Mouse (Mus musculus) mouse embryonic stem cell (cell line): ENCODE data around the gene Tbl2.

Source experiments
- in situ Hi-C, 2 experiments: fragments of 300-500 bp; cut with MboI; formaldehyde crosslinking; loops; 1 replicate in 1 of 2; 3 replicates in 1 of 2; pipeline ENCODE4 v1.14.3; 2019 to 2020; ENCODE audit warnings: low sequenced_read_pairs in 2 of 2, low pct_unique_long_range_greater_than_20kb in 1 of 2, mixed read lengths in 1 of 2; ENCODE audit not compliant: unreplicated experiment in 1 of 2

Tbl2 gene

DNA sequence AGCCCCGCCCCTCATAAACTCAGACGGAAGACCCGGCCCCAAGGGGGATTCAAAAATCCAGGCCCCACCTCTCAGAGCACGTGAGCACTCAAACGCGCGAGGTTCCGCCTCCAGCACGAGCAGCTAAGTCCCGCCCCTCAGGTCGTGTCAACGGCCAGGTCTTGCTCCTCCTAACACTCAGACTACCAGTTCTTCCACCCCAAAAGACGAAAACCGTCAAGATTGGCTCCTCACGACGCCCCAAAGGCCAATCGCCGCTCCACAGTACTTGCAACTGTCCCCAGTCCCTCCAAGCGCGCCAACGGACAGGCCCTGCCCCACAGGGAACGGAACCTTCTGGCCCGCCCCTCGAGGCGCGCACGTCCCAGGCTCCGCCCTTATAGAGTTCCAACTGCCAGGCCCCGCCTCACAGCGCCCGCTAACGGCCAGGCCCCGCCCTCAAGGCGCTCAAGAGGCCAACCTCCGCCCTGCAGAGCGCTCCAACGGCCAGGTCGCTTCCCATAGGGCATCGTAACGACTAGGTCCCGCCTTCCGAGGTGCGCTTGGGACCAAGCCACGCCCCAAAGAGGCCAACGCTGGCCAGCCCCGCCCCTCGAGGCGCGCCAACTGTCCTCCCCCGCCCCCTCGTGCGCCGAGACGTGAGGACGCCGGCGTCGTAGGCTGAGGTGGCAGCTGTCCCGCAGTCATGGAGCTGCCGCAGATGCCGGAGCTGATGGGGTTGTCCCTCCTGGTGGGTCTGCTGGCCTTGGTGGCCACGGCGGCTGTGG, at the start of gene Tbl2:
Tbl2 (plus strand) TSS at position 605 of the 767 bp plus-strand sequence.
- in situ Hi-C loops = no loop called here

DNA sequence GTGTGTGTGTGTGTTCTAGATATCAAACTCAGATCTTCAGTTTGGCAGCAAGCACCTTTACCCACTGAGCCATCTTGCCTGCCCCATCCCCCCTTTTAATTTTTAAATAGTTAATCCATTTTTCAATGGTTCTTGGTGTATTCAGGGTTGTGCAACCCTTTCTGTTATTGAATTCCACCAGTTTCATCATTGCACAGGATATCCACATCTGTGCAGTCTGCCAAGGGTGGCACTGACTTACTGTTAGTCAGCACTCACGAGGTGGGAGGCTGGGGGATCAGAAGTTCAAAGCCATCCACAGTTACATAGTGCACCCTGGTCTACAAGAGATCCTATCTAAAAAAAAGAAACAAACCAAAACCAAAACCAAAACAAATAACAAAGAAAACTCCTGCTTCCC, 48.5 kb upstream of the Tbl2 start:
- in situ Hi-C loops = loop anchor here (25.0 kb wide), 1 partner anchor 189 kb away; the partner anchor contains the start of genes Cldn13 (in 2 of the 2) and Tmem270 (in 2 of the 2)

DNA sequence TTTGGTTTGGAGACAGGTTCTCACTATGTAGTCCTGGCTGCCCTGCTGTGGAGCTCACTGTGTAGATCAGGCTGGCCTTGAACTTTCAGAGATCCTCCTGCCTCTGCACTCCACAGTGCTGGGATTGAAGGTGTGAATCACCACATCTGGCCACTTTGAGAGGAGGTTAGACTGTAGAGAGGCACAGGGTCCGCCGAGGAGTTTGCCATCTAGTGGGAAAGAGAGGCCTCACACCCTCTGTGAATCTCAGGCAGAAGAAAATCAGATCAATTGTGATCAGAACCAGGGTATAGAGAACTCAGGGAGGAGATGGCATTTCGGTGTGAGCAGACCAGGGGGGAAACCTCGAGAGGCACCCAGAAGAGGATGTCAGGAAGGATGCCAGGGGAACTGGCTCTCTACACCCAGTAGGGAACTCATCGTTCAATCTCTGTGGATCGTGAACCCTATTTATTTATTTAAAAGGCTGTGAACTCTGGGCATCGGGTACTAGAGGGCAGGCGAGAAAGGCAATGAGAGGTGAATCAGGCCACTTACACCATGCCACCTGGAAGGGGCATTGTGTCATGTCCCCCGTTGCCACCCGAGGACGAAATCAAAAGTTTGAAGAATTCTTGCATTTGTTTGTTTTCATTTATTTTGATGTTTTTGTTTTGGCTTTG, 45.3 kb upstream of the Tbl2 start:
- in situ Hi-C loops = loop anchor here (25.0 kb wide), 1 partner anchor 192 kb away; the partner anchor contains the start of genes Cldn13 (in 2 of the 2) and Tmem270 (in 2 of the 2)

DNA sequence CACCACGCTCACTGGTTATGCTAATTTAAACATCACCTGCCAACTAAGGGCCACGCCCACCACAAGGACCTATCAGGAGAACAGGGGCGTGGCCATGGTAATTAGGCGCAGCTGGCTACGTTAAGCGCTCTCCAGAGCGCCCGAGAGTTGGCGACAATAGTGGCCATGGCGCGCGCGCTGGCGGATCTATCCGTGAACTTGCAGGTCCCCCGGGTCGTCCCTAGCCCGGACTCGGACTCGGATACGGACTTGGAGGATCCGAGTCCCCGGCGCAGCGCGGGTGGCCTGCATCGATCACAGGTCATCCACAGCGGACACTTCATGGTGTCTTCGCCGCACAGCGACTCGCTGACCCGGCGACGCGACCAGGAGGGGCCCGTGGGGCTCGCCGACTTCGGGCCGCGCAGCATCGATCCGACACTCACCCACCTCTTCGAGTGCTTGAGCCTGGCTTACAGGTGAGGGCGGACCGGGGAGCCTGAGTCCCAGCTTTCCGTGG, 42.6 kb upstream of the Tbl2 start:
- in situ Hi-C loops = loop anchor here (25.0 kb wide), 1 partner anchor 195 kb away; the partner anchor contains the start of genes Cldn13 (in 2 of the 2) and Tmem270 (in 2 of the 2)

DNA sequence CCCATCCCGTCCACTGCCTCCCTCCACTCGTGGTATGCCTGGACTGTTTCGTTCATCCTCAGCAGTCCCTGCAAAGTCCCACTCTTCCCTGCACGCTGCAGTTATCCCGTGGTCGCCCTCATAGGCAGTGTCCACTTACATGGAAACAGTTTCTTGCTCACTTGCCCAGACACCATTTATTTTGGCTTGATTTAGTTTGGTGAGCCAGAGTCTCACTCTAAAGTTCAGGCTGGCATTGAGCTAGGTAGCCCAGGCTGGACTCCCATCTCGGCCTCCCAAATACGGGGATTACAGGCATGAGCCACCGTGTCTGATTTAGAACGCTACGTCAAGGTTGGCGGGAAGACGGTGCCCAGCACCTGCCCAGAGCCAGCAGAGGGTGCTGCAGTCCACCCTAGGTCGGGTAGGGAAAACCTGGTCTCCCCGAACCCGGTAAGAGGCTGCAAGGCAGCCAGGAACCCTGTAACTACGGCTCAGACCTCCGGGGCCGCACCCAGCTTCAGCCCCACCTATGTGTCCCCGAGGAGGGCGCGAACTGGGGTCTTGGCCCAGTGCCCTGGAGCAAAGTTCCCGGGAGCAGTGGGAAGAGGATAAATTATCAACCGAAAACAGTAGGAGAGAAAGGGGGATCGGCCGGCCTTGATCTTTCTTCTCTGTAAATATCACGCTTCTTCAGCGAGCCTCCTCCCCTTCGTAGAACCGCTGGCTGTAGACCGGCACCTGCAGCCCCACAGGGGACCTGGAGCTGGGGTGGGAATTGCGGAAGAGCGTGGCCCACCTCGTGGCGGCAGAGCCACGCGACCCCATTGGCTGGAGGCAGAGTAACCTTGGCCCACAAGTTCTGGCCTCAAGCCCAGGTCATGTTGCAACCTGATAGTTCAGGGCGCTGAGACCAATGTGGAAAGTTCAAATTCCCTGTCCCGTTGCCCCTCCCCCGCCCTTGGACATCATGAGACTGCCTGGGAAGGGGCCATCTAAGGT, 41.6 kb upstream of the Tbl2 start:
- in situ Hi-C loops = loop anchor here (25.0 kb wide), 1 partner anchor 196 kb away; the partner anchor contains the start of genes Cldn13 (in 2 of the 2) and Tmem270 (in 2 of the 2)

DNA sequence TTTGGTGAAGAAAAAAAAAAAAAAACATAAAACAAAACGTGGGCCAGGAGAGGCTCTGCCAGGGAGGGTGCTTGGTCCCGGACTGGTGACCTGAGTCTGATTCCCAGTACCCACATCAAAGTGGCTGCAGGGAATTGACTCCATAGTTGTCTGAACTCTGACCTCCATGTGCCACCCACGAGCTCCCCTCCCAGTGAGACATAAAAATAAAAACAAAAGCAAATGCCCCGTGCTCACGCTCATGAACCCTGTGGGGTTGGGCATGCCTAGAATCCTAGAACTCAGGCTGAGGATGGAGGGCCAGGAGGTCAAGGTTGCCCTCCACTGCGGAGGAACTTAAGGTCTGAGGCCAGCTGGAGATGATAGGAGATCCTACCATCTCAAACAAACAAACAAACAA, 40.4 kb upstream of the Tbl2 start:
- in situ Hi-C loops = loop anchor here (25.0 kb wide), 1 partner anchor 197 kb away; the partner anchor contains the start of genes Cldn13 (in 2 of the 2) and Tmem270 (in 2 of the 2)

DNA sequence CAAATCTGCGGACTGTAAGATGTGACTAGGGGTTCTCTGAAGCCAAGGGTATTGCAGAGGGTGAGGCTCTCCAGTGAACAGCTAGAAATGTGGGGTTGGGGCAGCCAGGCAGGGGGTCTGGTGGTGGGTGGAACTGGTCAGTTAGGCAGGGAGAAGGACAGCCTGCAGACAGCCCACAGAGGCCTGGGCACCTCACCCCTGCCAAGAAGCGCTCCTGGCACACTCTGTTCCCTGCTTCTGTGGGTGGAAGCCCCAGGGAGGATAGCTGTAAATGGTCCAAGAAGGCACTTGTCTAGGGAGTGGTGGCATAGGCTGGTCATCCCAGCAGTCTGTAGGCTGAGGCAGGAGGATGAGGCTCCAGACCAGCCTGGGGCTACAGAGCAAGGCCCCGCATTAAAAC, 40.0 kb upstream of the Tbl2 start:
- in situ Hi-C loops = loop anchor here (25.0 kb wide), 1 partner anchor 197 kb away; the partner anchor contains the start of genes Cldn13 (in 2 of the 2) and Tmem270 (in 2 of the 2)

DNA sequence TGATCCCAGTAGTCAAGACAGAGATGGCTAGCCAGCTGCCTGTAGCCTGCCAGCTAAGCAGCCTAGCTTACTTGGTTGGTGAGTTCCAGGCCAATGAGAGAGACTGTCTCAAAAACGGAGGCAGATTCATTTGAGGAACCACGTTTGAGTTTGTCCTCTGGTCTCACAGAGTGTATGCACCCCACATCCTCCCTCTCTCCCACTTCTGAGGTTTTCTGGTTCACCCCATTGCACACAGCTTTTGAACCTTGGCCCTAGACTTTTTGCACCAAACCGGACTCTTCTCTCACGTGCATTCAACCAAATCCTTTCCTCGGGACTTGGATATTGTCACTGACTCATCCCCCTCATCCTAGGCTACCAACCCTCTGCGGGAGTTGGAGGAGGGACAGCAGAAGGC, 39.5 kb upstream of the Tbl2 start:
- in situ Hi-C loops = loop anchor here (25.0 kb wide), 1 partner anchor 198 kb away; the partner anchor contains the start of genes Cldn13 (in 2 of the 2) and Tmem270 (in 2 of the 2)

DNA sequence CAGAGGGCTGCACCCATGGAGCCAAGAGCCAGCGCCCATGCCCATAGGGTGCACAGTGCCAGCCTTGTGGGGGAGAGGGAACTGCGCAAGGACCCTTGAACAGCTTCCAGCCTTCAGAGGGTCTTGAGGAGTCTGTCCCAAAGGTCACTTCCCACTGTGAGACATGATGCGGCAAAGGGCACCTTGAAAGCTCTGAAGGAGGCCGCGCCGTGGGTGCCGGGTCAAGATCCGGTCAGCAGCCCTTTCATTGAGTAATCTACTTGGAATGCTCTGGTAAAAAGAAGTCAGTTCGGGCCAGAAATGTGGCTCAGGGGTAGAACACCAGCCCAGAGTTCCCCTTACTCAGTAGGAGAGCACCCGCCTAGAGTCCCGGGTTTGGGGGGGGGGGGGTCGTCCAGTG, 35.7 kb upstream of the Tbl2 start:
- in situ Hi-C loops = loop anchor here (25.0 kb wide), 1 partner anchor 201 kb away; the partner anchor contains the start of genes Cldn13 (in 2 of the 2) and Tmem270 (in 2 of the 2)

DNA sequence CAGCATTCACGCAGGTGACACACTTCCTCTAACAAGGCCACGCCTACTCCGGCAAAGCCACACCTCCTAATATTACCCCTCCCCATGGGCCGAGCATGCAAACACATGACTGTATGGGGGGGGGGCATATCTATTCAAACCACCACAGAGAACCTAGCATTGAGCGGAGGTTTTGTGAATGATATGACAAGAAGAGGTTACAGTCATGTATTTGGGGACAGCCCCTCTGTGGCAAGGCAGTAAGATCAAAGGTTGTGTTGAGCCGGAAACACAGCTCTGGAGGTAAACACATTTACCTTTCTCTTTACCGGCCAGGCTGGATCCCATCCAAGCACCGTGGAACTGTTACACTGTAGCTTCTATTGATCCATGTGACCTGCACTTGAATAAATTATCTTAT, 34.2 kb upstream of the Tbl2 start:
- in situ Hi-C loops = loop anchor here (25.0 kb wide), 1 partner anchor 203 kb away; the partner anchor contains the start of genes Cldn13 (in 2 of the 2) and Tmem270 (in 2 of the 2)

DNA sequence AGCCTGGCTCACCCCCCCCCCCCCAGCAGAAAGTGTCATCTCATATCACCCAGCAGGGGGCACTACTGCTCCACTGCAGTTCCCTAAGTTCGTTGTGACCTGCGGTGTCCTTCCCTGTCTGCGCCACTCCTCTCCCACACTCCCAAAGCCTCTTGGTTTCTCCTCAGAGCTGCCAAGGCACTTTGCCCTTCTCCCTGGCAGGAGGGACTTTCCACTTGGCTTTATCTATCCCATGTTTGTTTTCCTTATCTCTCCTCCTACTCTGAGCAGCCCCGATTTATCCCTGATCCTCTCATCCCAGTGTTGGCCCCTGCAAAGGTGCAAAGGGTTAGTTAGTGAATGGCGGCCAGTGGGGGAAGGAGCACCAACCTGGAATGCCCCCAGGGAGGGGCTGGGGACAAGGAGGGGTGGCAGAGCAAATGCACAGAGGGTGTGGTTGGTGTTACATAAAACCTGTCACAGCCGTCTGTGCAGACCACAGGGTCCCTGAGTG, 30.8 kb upstream of the Tbl2 start:
- in situ Hi-C loops = loop anchor here (25.0 kb wide), 1 partner anchor 206 kb away; the partner anchor contains the start of genes Cldn13 (in 2 of the 2) and Tmem270 (in 2 of the 2)

DNA sequence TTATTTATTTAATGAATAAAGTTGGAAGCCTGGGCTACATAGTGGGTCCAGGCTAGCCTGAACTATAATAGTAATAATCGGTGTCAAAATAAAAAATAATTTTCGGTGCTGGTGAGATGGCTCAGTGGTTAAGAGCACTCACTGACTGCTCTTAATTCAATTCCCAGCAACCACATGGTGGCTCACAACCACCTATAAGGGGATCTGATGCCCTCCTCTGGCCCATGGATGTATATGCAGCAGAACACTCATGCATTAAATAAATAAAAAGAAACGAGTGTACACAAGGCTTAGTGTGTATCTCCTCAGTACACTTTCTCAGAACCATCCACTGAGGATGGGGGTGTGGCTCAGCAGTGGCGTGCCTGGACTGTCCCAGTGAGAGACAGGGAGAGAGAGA, 28.7 kb upstream of the Tbl2 start:
- in situ Hi-C loops = loop anchor here (25.0 kb wide), 1 partner anchor 208 kb away; the partner anchor contains the start of genes Cldn13 (in 2 of the 2) and Tmem270 (in 2 of the 2)

DNA sequence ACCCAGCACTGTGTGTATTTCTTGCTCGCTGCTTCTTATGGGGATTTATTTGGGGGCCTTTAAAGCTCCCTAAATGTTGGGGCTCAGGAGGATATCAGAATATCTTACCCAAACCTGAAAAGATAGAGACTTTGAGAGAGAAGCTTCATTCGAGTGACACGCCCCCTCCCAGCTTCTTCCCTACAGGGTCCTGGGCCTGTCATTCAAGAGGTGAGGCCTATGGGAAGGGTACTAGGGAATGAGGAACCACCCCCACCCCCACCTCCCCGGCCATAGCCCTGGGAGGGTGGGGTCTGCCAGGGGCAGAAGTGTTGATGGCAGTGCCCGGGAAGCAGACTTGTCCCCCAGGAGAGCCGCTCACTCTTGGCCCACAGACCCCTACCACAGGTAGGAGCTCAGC, 23.3 kb upstream of the Tbl2 start:
- in situ Hi-C loops = no loop called here

DNA sequence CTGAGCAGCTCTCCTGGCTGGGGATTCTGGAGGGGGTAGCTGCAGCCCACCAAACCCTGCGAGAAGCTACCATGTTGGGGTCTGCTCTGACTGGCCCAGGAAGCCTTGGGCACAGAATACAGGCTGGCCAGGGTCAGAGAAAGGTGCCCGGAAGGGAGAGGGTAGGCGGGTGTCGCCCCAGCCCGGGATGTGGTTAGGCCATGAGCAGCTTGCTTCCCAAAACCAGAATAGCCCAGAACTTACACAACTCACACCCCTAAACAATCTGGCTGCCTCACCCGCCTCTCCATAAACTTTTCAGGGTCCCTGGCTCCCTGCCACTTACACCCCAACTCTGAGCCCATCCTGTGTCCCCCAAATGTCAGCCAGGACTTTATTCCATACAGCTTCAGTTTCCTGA, 21.8 kb upstream of the Tbl2 start:
- in situ Hi-C loops = no loop called here

DNA sequence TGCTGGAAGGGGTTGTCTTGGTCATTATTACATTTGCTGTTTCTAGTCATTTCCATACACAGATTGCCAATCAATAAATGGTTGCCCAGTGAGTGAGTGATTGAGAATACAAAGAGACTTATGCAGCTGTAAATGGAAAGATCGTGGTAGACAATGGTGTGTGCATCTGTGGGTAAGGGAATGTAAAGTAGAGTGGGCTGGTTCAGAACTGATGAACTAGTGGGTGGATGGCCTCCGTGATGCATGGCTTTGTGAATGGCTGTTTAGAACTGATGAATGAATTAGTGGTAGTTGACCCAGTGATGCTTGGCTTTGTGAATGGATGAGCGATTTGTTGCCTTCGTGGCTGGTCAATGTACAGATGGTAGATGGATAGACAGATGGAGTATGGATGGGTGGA, 19.7 kb upstream of the Tbl2 start:
- in situ Hi-C loops = no loop called here

DNA sequence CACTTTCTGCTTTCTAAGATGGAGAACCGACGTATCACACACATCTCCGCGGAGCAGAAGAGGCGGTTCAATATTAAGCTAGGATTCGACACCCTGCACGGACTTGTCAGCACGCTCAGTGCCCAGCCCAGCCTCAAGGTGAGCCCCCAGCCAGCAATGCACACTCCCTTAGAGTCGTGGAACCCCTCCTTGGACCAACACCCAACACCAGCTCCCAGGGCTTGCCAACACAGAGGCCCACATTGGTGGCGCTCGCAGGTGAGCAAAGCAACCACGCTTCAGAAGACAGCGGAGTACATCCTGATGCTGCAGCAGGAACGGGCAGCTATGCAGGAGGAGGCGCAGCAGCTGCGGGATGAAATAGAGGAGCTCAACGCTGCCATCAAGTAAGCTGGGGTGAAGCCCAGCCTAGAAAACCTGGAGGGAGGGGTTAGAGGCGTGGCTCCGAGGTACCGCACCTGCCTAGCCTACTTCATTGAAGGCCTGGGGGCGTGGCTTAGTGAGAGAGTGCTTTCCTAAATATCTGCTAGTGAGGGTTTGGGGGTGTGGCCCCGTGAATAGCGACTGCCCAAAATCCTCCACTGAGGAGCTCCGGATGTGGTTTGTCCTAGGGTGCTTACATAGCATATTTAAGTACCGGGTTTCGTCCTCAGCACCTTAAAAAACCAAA, 15.6 kb upstream of the Tbl2 start:
- in situ Hi-C loops = no loop called here

DNA sequence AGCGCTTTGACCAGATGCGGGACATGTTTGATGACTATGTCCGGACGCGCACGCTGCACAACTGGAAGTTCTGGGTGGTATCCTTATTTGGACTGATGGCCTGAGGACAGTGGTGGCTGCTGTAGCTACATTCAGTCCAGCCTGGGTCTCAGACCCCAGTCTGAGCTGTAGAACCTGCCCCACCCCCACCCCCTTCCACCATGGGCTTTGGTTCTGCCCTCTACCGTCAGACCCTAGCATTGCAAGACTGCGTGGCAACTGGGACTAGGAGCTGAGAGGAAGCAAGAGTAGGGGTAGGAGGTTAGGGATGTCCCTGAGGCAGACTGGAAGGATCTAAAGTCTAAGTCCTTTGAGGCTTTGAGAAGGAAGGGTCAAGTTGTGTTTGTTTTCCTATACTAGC, 14.9 kb upstream of the Tbl2 start:
- in situ Hi-C loops = no loop called here
